Mouse (Mus musculus) bone marrow, adult 2 months (tissue): ENCODE data around the gene Sft2d2.

Experiments used
- CTCF ChIP-seq: fragments of 200-500 bp; IDR thresholded peaks from 2 replicates; pipeline ENCODE4 v1.5.1; 2011; ENCODE audit warnings: low read length, control low read depth; ENCODE audit not compliant: control insufficient read depth, insufficient read depth
- POLR2A ChIP-seq: fragments of 200-500 bp; IDR thresholded peaks from 2 replicates; pipeline ENCODE4 v1.6.1; 2011; ENCODE audit warnings: low read depth, mild to moderate bottlenecking, control low read depth, low read length, borderline replicate concordance; ENCODE audit not compliant: control insufficient read depth

DNA sequence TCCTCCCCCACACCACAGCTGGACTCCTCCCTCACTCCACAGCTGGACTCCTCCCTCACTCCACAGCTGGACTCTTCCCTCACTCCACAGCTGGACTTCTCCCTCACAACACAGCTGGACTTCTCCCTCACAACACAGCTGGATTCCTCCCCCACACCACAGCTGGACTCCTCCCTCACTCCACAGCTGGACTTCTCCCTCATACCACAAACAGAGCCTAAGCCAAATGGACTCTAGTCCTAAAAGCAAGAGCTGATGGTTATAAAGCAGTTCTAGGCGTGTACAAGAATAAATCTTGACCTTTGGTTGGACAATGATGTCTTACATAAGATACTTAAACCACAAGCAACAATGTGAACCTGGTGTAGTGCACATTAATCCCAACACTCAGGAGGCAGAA is 4.7 kb upstream of the Sft2d2 start:
- TF ChIP-seq POLR2A = no peak
- TF ChIP-seq CTCF = no peak
